Mouse (Mus musculus) gastrocnemius, adult 18-20 months (tissue): ENCODE results near the gene Ubn1. TPM values are rescaled to one million over a fixed set of nuclear protein-coding genes. Genes with fewer than 3 reads are reported as not detected.

Experiments used
- DNase-seq: peaks from one replicate; pipeline ENCODE4 v3.0.0; 2021; ENCODE audit warnings: low spot score
- total RNA-seq, 2 experiments: library from RNA; stranded (reverse); gene quantifications; 2 replicates each; pipeline ENCODE4 v1.2.3; 2021

The Ubn1 gene
- total RNA-seq, 2 experiments from 2014 or later, result 19.5 to 23.9 TPM

- DNase-seq, result peak; percentile 47
Measured at GRCm38 (mm10) chr16:5070321-5070720, 20.5 kb downstream of the Ubn1 start.

GRCm38 (mm10) chr16:5071974-5072373 lies 22.1 kb downstream of the Ubn1 start:
- no peak for DNase-seq

- DNase-seq, result no peak
Measured at GRCm38 (mm10) chr16:5074341-5074740, 24.5 kb downstream of the Ubn1 start.

GRCm38 (mm10) chr16:5085196-5085595 lies 35.3 kb downstream of the Ubn1 start:
- no peak for DNase-seq

- DNase-seq, result no peak
Measured at GRCm38 (mm10) chr16:5086179-5086578, 36.3 kb downstream of the Ubn1 start.

GRCm38 (mm10) chr16:5089021-5089420 lies 39.2 kb downstream of the Ubn1 start:
- no peak for DNase-seq

GRCm38 (mm10) chr16:5093285-5093684 lies 43.4 kb downstream of the Ubn1 start:
- DNase-seq, result no peak

- DNase-seq, result no peak
Measured at GRCm38 (mm10) chr16:5096504-5096903, 46.6 kb downstream of the Ubn1 start.

- no peak for DNase-seq
Measured at GRCm38 (mm10) chr16:5101000-5101399, 51.1 kb downstream of the Ubn1 start.

- no peak for DNase-seq
Measured at GRCm38 (mm10) chr16:5109877-5110276, 60.0 kb downstream of the Ubn1 start.

- DNase-seq, result no peak
Measured at GRCm38 (mm10) chr16:5111021-5111420, 61.2 kb downstream of the Ubn1 start.

- DNase-seq, result no peak
Measured at GRCm38 (mm10) chr16:5113002-5113550, 63.2 kb downstream of the Ubn1 start.

GRCm38 (mm10) chr16:5113582-5113981 lies 63.7 kb downstream of the Ubn1 start:
- no peak for DNase-seq

- DNase-seq, result no peak
Measured at GRCm38 (mm10) chr16:5119385-5119784, 69.5 kb downstream of the Ubn1 start.

GRCm38 (mm10) chr16:5119845-5120244 lies 70.0 kb downstream of the Ubn1 start:
- DNase-seq, result no peak

GRCm38 (mm10) chr16:5123476-5123875 lies 73.6 kb downstream of the Ubn1 start:
- DNase-seq, result no peak

- DNase-seq, result no peak
Measured at GRCm38 (mm10) chr16:5130196-5130595, 80.3 kb downstream of the Ubn1 start.

GRCm38 (mm10) chr16:5130766-5131165 lies 80.9 kb downstream of the Ubn1 start:
- DNase-seq, result peak; percentile 90

- peak; percentile 52 for DNase-seq
Measured at GRCm38 (mm10) chr16:5131251-5131922, 81.5 kb downstream of the Ubn1 start.

GRCm38 (mm10) chr16:5132401-5132801 lies 82.5 kb downstream of the Ubn1 start, which contains the start of gene Ppl:
Gene Ppl, minus strand, starts transcription at chr16:5132421.
- DNase-seq, result peak; percentile 52

GRCm38 (mm10) chr16:5134623-5135330 lies 84.9 kb downstream of the Ubn1 start:
- DNase-seq, result peak; percentile 66

- DNase-seq, result peak; percentile 30
Measured at GRCm38 (mm10) chr16:5135551-5136261, 85.8 kb downstream of the Ubn1 start.
